Mouse (Mus musculus): Measurements from ENCODE around the gene Cdyl. TPM values are rescaled to one million over a fixed set of nuclear protein-coding genes. Genes with fewer than 3 reads are reported as not detected.

Gene Cdyl
- polyA plus RNA-seq, 1 experiment from 2014 or later, result 3.4 TPM

DNA sequence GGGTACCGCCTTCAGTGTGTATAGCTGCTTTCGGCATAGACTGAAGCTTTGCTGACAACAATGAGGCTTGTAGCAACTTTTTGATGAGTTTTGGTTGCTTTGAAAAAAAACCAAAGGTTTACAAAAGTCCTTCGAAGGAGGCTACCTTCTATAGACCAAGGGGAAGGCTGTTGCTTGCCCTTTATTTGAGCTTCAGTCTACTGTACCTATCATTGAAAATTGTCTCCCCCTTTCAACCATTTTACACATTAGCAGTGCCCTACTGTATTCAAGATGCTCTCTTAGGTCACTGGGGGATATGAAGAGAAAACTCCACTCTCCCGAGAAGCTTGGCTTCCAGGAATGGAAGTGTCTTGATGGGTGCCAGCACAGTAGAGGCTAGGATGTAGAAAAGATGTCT, 83.1 kb downstream of the Cdyl start:
- Histone ChIP-seq H3K27me3 (ENCODE audit: control insufficient read depth, insufficient read depth, low read depth, low read length) (peaks cover 16% of the 10 kb centered on the region), H3K4me2 (ENCODE audit: low read length) (peak overlapping the region; percentile 88), H3K27ac (ENCODE audit: low read length) (no peak overlapping the region), H3K4me1 (ENCODE audit: control insufficient read depth, insufficient read depth, low read length) (peaks cover 14% of the 10 kb centered on the region), H3K9ac (ENCODE audit: low read depth, low read length) (peak overlapping the region; percentile 87), H3K9me3 (replicated peaks; ENCODE audit: control insufficient read depth, low read length, poor library complexity, severe bottlenecking) (peaks cover 17% of the 10 kb centered on the region), H3K36me3 (ENCODE audit: control insufficient read depth, insufficient read depth, low read length) (no peaks in the 10 kb centered on the region), H3K4me3 (ENCODE audit: low read depth, low read length) (peak overlapping the region; percentile 96)
- 28% methylated on average over 4 of the region's 4 CpGs for WGBS
- ATAC-seq, result no peak

DNA sequence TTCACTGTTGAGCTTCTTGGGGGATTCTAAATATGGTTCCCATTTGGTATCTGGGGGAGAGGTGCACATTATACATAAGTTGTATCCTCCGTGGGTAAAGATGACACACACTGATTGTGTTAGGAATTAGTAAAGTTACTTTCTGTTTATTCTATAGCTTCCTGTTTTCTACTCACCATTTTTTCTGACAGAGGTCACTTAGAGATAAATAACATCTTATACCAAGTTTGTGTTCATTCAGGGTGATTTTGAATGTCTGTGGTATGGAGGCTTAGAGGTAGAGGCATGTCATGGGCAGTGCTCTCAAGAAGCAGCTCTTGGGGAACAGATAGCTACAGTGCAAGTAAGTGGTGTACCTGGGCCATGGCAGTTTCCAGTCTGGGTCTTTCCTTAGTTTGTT, 83.6 kb downstream of the Cdyl start:
- H3K27me3 ChIP-seq (ENCODE audit: control insufficient read depth, insufficient read depth, low read depth, low read length), result peaks cover 16% of the 10 kb centered on the region
- 63% methylated on average over 1 of the region's 1 CpGs for WGBS
- H3K4me1 ChIP-seq (ENCODE audit: control insufficient read depth, insufficient read depth, low read length), result peaks cover 14% of the 10 kb centered on the region
- H3K27ac ChIP-seq (ENCODE audit: low read length), result no peak overlapping the region
- H3K9me3 ChIP-seq (replicated peaks; ENCODE audit: control insufficient read depth, low read length, poor library complexity, severe bottlenecking), result peaks cover 18% of the 10 kb centered on the region
- no peak for ATAC-seq
- H3K9ac ChIP-seq (ENCODE audit: low read depth, low read length), result no peak overlapping the region
- no peaks in the 10 kb centered on the region for H3K36me3 ChIP-seq (ENCODE audit: control insufficient read depth, insufficient read depth, low read length)
- no peak overlapping the region for H3K4me3 ChIP-seq (ENCODE audit: low read depth, low read length)
- H3K4me2 ChIP-seq (ENCODE audit: low read length), result peak overlapping the region; percentile 88

DNA sequence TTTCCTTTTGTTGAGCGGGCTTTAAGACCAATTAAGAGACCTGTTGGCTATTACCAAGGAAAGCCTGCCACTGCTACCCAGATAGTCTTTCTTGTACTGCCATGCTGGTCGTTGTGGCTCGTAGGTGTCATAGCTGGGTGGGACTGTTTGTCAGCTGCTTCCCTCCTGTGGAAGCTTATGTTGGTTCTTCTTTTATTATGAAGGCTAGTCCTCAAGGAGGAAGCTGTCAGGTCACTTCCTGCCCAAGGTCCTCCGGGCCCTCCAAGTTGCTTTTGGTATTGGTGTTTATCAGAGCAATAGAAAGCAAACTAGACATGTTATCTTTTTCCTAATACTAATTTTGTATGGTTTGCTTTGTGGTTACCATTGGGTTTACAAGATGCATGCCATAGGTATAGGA, 89.6 kb downstream of the Cdyl start:
- no peak overlapping the region for H3K9ac ChIP-seq (ENCODE audit: low read depth, low read length)
- no peaks in the 10 kb centered on the region for H3K27me3 ChIP-seq (ENCODE audit: control insufficient read depth, insufficient read depth, low read depth, low read length)
- H3K4me2 ChIP-seq (ENCODE audit: low read length), result no peak overlapping the region
- H3K4me1 ChIP-seq (ENCODE audit: control insufficient read depth, insufficient read depth, low read length), result no peaks in the 10 kb centered on the region
- 91% methylated on average over 4 of the region's 4 CpGs for WGBS
- H3K27ac ChIP-seq (ENCODE audit: low read length), result no peak overlapping the region
- H3K9me3 ChIP-seq (replicated peaks; ENCODE audit: control insufficient read depth, low read length, poor library complexity, severe bottlenecking), result peaks cover 15% of the 10 kb centered on the region
- no peak for ATAC-seq
- H3K4me3 ChIP-seq (ENCODE audit: low read depth, low read length), result no peak overlapping the region
- H3K36me3 ChIP-seq (ENCODE audit: control insufficient read depth, insufficient read depth, low read length), result no peaks in the 10 kb centered on the region

DNA sequence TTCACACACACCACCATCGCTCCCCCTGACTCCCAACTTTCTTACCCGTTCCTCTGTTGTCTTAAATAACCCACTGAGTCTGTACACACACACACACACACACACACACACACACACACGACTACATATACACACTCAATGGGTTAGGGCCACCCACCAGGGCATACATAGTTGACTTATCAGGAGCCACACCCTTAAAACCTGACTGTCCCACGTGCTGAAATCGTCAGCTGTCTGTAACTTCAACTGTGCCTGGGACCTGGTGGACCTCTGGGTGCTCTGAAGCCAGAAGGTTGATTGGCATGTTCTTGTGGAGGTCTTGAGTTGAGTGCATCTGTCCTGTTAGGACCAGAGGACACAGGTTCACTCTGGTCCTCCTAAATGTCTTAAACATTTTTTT, 90.0 kb downstream of the Cdyl start:
- Histone ChIP-seq H3K9me3 (replicated peaks; ENCODE audit: control insufficient read depth, low read length, poor library complexity, severe bottlenecking) (peaks cover 15% of the 10 kb centered on the region), H3K4me2 (ENCODE audit: low read length) (no peak overlapping the region), H3K4me1 (ENCODE audit: control insufficient read depth, insufficient read depth, low read length) (no peaks in the 10 kb centered on the region), H3K27me3 (ENCODE audit: control insufficient read depth, insufficient read depth, low read depth, low read length) (no peaks in the 10 kb centered on the region), H3K9ac (ENCODE audit: low read depth, low read length) (no peak overlapping the region), H3K27ac (ENCODE audit: low read length) (no peak overlapping the region), H3K4me3 (ENCODE audit: low read depth, low read length) (no peak overlapping the region), H3K36me3 (ENCODE audit: control insufficient read depth, insufficient read depth, low read length) (no peaks in the 10 kb centered on the region)
- WGBS, result 84% methylated on average over 5 of the region's 5 CpGs
- ATAC-seq, result no peak

DNA sequence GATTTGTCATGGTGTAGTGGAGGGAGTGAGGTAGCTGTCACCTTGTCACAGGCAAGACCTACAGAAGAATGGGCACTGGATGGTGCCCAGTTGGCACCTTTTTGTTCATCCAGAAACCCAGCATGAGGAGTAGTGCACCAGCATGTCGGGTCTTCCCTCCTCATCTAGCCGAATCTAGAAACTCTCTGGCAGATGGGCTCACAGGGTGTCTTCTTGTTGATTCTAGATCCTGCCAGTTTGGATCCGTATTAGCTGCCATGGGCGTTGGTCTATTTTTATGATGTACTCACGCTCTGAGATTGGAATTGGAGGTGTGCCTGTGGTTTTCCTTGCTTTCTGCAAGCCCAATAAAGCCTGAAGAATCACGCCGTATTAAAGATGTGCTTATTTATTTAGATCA, 92.4 kb downstream of the Cdyl start:
- Histone ChIP-seq H3K9ac (ENCODE audit: low read depth, low read length) (no peak overlapping the region), H3K4me1 (ENCODE audit: control insufficient read depth, insufficient read depth, low read length) (no peaks in the 10 kb centered on the region), H3K27me3 (ENCODE audit: control insufficient read depth, insufficient read depth, low read depth, low read length) (no peaks in the 10 kb centered on the region), H3K9me3 (replicated peaks; ENCODE audit: control insufficient read depth, low read length, poor library complexity, severe bottlenecking) (peaks cover 8% of the 10 kb centered on the region), H3K4me3 (ENCODE audit: low read depth, low read length) (no peak overlapping the region), H3K36me3 (ENCODE audit: control insufficient read depth, insufficient read depth, low read length) (no peaks in the 10 kb centered on the region), H3K27ac (ENCODE audit: low read length) (no peak overlapping the region), H3K4me2 (ENCODE audit: low read length) (no peak overlapping the region)
- 81% methylated on average over 7 of the region's 7 CpGs for WGBS
- ATAC-seq, result no peak

DNA sequence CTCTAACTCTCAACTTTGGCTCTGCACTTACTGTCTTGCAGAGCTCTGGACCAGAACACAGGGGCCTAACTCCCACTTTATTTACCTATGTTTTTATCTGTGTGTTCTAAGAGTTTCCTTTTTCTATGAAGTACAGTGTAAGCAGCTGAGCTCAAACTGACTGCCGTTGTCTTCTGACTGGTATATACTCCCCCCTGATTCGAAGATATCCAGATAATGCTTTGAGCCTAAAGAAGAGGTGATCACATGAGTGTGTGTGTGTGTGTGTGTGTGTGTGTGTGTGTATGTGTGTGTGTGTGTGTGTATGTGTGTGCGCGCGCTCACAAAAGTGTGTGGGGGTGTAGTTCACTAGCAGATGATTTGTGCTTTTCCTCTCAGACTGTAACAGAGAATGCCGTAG, 95.4 kb downstream of the Cdyl start:
- WGBS, result 94% methylated on average over 6 of the region's 6 CpGs
- H3K4me2 ChIP-seq (ENCODE audit: low read length), result no peak overlapping the region

DNA sequence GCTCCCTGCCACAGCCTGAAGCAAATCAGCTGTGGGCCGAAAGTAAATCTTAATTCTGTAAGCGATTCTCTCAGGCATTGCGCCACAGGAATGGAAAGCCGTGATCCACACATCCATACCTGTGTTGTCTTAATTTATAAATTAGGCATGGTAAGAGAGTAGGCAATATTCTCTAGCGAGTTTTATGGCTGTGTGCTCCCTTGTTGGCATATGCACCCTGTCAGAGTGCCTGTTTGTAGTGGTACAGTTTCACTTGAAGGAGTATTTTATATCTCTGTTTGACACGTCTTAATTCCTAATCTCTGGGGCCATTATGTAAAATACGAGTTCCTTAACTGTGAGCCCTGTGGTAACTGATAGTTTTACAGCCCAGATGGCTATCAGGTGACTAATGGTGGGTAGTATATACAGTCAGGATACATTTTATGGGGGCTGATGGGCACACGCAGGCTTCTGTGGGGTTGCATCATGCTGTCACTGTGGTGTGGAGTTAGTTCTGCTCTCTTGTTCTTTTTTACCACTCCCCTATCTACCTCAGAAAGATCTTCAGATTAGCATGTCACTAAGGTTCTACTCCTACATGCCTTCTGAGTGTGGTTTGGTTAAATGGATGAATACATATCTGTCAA, 96.1 kb downstream of the Cdyl start:
- Histone ChIP-seq H3K9me3 (replicated peaks; ENCODE audit: control insufficient read depth, low read length, poor library complexity, severe bottlenecking) (no peaks in the 10 kb centered on the region), H3K9ac (ENCODE audit: low read depth, low read length) (no peak overlapping the region), H3K4me1 (ENCODE audit: control insufficient read depth, insufficient read depth, low read length) (no peaks in the 10 kb centered on the region), H3K4me2 (ENCODE audit: low read length) (no peak overlapping the region), H3K27me3 (ENCODE audit: control insufficient read depth, insufficient read depth, low read depth, low read length) (no peaks in the 10 kb centered on the region), H3K27ac (ENCODE audit: low read length) (no peak overlapping the region), H3K4me3 (ENCODE audit: low read depth, low read length) (no peak overlapping the region), H3K36me3 (ENCODE audit: control insufficient read depth, insufficient read depth, low read length) (no peaks in the 10 kb centered on the region)
- no peak for ATAC-seq
- WGBS, result 78% methylated on average over 8 of the region's 8 CpGs

More for the DNA sequence above, 95.4 kb downstream of the Cdyl start:
- H3K9me3 ChIP-seq (replicated peaks; ENCODE audit: control insufficient read depth, low read length, poor library complexity, severe bottlenecking), result no peaks in the 10 kb centered on the region
- ATAC-seq, result no peak
- H3K27ac ChIP-seq (ENCODE audit: low read length), result no peak overlapping the region
- H3K36me3 ChIP-seq (ENCODE audit: control insufficient read depth, insufficient read depth, low read length), result no peaks in the 10 kb centered on the region
- no peak overlapping the region for H3K9ac ChIP-seq (ENCODE audit: low read depth, low read length)
- H3K27me3 ChIP-seq (ENCODE audit: control insufficient read depth, insufficient read depth, low read depth, low read length), result no peaks in the 10 kb centered on the region
- no peaks in the 10 kb centered on the region for H3K4me1 ChIP-seq (ENCODE audit: control insufficient read depth, insufficient read depth, low read length)
- no peak overlapping the region for H3K4me3 ChIP-seq (ENCODE audit: low read depth, low read length)

DNA sequence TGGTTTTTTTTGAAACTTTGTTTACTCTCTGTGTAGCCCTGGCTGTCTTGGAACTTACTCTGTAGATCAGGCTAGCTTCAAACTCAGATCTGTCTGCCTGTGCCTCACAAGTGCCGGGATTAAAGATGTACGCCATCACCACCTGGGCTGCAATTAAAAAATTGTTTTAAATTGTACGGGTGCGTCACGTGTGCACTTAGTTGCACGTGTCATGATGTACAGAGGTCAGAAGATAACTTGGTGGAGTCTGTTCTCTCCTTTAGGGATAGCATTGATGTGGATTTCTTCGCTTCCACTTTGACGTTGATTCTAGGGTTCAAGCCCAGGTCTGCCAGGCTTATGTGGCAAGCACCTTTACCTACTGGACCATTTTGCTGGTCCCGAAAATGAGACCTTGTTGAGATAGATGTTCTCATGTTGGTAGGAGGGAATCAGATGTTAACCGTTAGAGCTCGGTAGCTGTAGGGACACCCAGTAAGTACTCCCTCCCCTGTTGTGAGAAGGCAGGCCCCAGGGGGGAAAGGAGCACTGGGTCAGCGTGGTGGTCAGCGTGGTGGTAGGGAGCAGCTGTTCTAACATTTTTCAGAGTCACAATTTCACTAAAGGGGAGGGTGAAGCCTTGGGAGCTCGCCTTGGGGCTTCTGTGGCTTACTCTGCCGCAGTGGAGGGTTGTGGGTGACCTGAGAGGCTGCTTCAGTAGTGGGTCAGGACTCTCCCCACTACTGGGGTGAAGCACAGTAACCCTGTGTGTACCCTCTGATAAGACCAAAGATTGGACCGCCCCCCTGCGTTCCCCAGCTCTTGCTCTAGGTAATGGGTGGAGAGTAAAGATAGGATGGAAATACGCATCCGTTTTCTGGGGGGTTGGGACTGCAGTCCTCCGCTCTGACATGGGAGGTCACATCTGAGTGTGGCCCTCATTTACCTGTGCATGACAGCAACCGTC, 97.0 kb downstream of the Cdyl start:
- ATAC-seq, result no peak

DNA sequence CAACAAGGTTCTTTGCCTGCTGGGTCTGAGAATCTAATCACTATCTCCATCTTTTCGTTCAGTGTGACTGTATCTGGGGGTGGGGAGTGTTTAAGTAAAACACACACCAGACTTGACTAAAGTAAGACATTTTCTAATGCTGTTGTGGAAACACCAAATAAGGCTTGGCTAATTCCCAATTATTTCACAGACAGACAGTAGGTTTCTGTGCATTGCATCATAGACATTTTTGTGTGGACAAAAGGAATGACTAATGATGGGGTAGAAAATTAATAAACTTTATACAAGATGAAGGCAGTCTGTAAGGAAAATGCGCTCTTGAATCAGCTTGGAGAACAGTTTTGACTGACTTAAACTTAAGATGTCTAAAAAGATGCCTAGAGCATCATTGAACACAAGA, 100.7 kb downstream of the Cdyl start:
- H3K9me3 ChIP-seq (replicated peaks; ENCODE audit: control insufficient read depth, low read length, poor library complexity, severe bottlenecking), result no peaks in the 10 kb centered on the region
- ATAC-seq, result no peak
- no peak overlapping the region for H3K4me3 ChIP-seq (ENCODE audit: low read depth, low read length)
- no peaks in the 10 kb centered on the region for H3K4me1 ChIP-seq (ENCODE audit: control insufficient read depth, insufficient read depth, low read length)
- WGBS, result 91% methylated on average over 2 of the region's 2 CpGs
- H3K4me2 ChIP-seq (ENCODE audit: low read length), result no peak overlapping the region
- no peaks in the 10 kb centered on the region for H3K36me3 ChIP-seq (ENCODE audit: control insufficient read depth, insufficient read depth, low read length)
- no peaks in the 10 kb centered on the region for H3K27me3 ChIP-seq (ENCODE audit: control insufficient read depth, insufficient read depth, low read depth, low read length)
- H3K27ac ChIP-seq (ENCODE audit: low read length), result no peak overlapping the region
- H3K9ac ChIP-seq (ENCODE audit: low read depth, low read length), result no peak overlapping the region

More for the DNA sequence above, 97.0 kb downstream of the Cdyl start:
- Histone ChIP-seq H3K9me3 (replicated peaks; ENCODE audit: control insufficient read depth, low read length, poor library complexity, severe bottlenecking) (no peaks in the 10 kb centered on the region), H3K4me2 (ENCODE audit: low read length) (no peak overlapping the region), H3K27ac (ENCODE audit: low read length) (no peak overlapping the region), H3K36me3 (ENCODE audit: control insufficient read depth, insufficient read depth, low read length) (no peaks in the 10 kb centered on the region), H3K4me3 (ENCODE audit: low read depth, low read length) (no peak overlapping the region), H3K27me3 (ENCODE audit: control insufficient read depth, insufficient read depth, low read depth, low read length) (no peaks in the 10 kb centered on the region), H3K9ac (ENCODE audit: low read depth, low read length) (no peak overlapping the region), H3K4me1 (ENCODE audit: control insufficient read depth, insufficient read depth, low read length) (no peaks in the 10 kb centered on the region)
- 91% methylated on average over 21 of the region's 21 CpGs for WGBS

All from midbrain, embryonic 16.5 days (tissue).